In the genomic region with DNA sequence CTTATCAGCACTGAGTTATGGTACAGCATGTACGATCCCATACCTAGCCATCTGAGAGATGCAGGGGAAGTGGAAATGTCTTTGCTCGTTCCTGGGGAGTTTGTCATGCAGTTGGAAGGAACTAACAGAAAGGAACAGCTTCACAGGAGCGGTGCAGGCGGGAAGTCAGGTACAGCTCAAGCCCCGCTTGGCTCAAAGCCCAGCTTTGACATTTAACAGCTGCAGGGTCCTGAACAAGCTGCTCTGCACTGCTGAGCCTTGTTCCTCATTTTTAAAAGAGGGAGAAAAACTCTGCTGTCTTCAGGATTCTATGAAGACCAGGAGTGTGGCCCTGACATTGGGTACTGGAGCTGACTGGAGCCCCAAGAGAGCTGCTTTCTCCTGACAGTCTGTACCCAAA, we compare ENCODE assay signal across 13 mouse cellular contexts.
DNase-seq lines count a peak whose midpoint lies in the region; ATAC-seq lines count a peak whose summit lies in the region.
"Had no signal": no experiment of that assay in that cellular context is flagged by ENCODE, and none has a peak within 500 bp of the region (broad histone marks: within the 10 kb centered on the region; RNA-seq: fewer than 3 reads in every experiment).

No protein-coding gene starts in this region.

- ATAC-seq in hindbrain, embryonic 16.5 days = peak; percentile 48; the same call in 1 of the 2 replicates
- no peak for ATAC-seq in hindbrain, embryonic 12.5 days (ENCODE audit: low FRiP score)
- no peak for ATAC-seq in monocyte, adult 5-6 weeks (replicated peaks; ENCODE audit: insufficient number of reproducible peaks, low FRiP score, low TSS enrichment, poor library complexity, severe bottlenecking)

- no peak overlapping the region for H3K27ac ChIP-seq in hindbrain, embryonic 16.5 days (ENCODE audit: low read depth, low read length)
- no peak overlapping the region for H3K27ac ChIP-seq in hindbrain, embryonic 12.5 days
- H3K27ac ChIP-seq: macrophage had no signal

- peak; percentile 19 for DNase-seq in ovary, postnatal 10 days (ENCODE audit: low spot score)
- DNase-seq in ovary, adult 18-20 months (ENCODE audit: low spot score) = no peak
- DNase-seq in heart, postnatal 10 days = peak; percentile 66 to 71
- no peak for DNase-seq in neural tube, embryonic 10.5 days (ENCODE audit: extremely low spot score, low spot score)
- DNase-seq in gastrocnemius, adult 8-10 months (ENCODE audit: low spot score in 2 of 2) = no peak
- DNase-seq: adrenal gland, adult 8-10 months; embryo, embryonic 11 days; gastrocnemius, postnatal 25 days; thymus, adult 18-20 months had no signal

- no peaks in the 10 kb centered on the region for H3K27me3 ChIP-seq in hindbrain, embryonic 16.5 days (replicated peaks; ENCODE audit: control insufficient read depth, insufficient read depth, low read length)
- no peaks in the 10 kb centered on the region for H3K27me3 ChIP-seq in hindbrain, embryonic 12.5 days

- H3K36me3 ChIP-seq in hindbrain, embryonic 16.5 days (ENCODE audit: control insufficient read depth, insufficient read depth, low read length) = no peaks in the 10 kb centered on the region
- H3K36me3 ChIP-seq in hindbrain, embryonic 12.5 days = no peaks in the 10 kb centered on the region

- H3K4me1 ChIP-seq in hindbrain, embryonic 16.5 days (ENCODE audit: control insufficient read depth, insufficient read depth, low read depth, low read length) = no peaks in the 10 kb centered on the region; the same call in 1 of the 2 replicates
- 0 out of 2 replicates have a peak, but pooled peaks cover 4% of the 10 kb centered on the region for H3K4me1 ChIP-seq in hindbrain, embryonic 12.5 days

- no peak overlapping the region for H3K9ac ChIP-seq in hindbrain, embryonic 16.5 days (ENCODE audit: low read depth, low read length)
- no peak overlapping the region for H3K9ac ChIP-seq in hindbrain, embryonic 12.5 days

- no peak overlapping the region for H3K4me3 ChIP-seq in hindbrain, embryonic 16.5 days (ENCODE audit: low read length)
- no peak overlapping the region for H3K4me3 ChIP-seq in hindbrain, embryonic 12.5 days

- no peak overlapping the region for H3K4me2 ChIP-seq in hindbrain, embryonic 16.5 days (ENCODE audit: low read length)
- no peak overlapping the region for H3K4me2 ChIP-seq in hindbrain, embryonic 12.5 days (replicated peaks)

- intact Hi-C loops in heart, postnatal 10 days (cut with DNase I) = no loop called here

- WGBS in hindbrain, embryonic 16.5 days = 60% methylated on average over 5 of the region's 5 CpGs
- 67% methylated on average over 5 of the region's 5 CpGs for WGBS in hindbrain, embryonic 12.5 days

- H3K9me3 ChIP-seq in hindbrain, embryonic 16.5 days (ENCODE audit: control insufficient read depth, low read length) = no peaks in the 10 kb centered on the region
- no peaks in the 10 kb centered on the region for H3K9me3 ChIP-seq in hindbrain, embryonic 12.5 days (replicated peaks)

Comparison
In these comparisons a context has a peak if more than half of its experiments do, and no peak if none do; other contexts are left out.
1. DNase-seq: peak in ovary, postnatal 10 days (single experiment) and heart, postnatal 10 days (2 of 2); none in ovary, adult 18-20 months (single experiment), neural tube, embryonic 10.5 days (single experiment) and gastrocnemius, adult 8-10 months (0 of 2).